Mouse (Mus musculus) right cerebral cortex, postnatal 4 days (tissue): ENCODE measurements around the gene Tle2.

ENCODE experiments used
- DNase-seq: peaks from one replicate; pipeline ENCODE4 v3.0.0-alpha.2; 2022

Tle2 gene

GRCm38 (mm10) chr10:81605974-81606751, 31.8 kb downstream of the Tle2 start, which contains the start of gene BC025920:
Gene BC025920 (plus strand): TSS chr10:81606270.
- DNase-seq, result peak; percentile 84

- no peak for DNase-seq
Observed at GRCm38 (mm10) chr10:81608308-81608707, 33.9 kb downstream of the Tle2 start.

- DNase-seq, result no peak
Observed at GRCm38 (mm10) chr10:81612779-81613178, 38.4 kb downstream of the Tle2 start.

GRCm38 (mm10) chr10:81615486-81615885, 41.1 kb downstream of the Tle2 start:
- DNase-seq, result no peak

GRCm38 (mm10) chr10:81619976-81620375, 45.6 kb downstream of the Tle2 start:
- DNase-seq, result no peak

- no peak for DNase-seq
Observed at GRCm38 (mm10) chr10:81620786-81621185, 46.4 kb downstream of the Tle2 start.

- DNase-seq, result no peak
Observed at GRCm38 (mm10) chr10:81623441-81623840, 49.1 kb downstream of the Tle2 start.

- no peak for DNase-seq
Observed at GRCm38 (mm10) chr10:81626101-81626993, 52.0 kb downstream of the Tle2 start.

GRCm38 (mm10) chr10:81626994-81627835, 52.9 kb downstream of the Tle2 start, which contains the start of gene Sirt6:
Gene Sirt6 (minus strand): TSS chr10:81627797.
- DNase-seq, result peak; percentile 86

GRCm38 (mm10) chr10:81627836-81628220, 53.5 kb downstream of the Tle2 start:
- peak; percentile 53 for DNase-seq

- no peak for DNase-seq
Observed at GRCm38 (mm10) chr10:81628390-81628789, 54.0 kb downstream of the Tle2 start, which contains the start of gene Ankrd24. Gene Ankrd24 (plus strand): TSS chr10:81628540.

GRCm38 (mm10) chr10:81633253-81634099, 59.1 kb downstream of the Tle2 start:
- peak; percentile 84 for DNase-seq

- DNase-seq, result no peak
Observed at GRCm38 (mm10) chr10:81636338-81636737, 62.0 kb downstream of the Tle2 start.

- DNase-seq, result no peak
Observed at GRCm38 (mm10) chr10:81638101-81638500, 63.7 kb downstream of the Tle2 start.
